Mouse (Mus musculus) 3134 (cell line): ENCODE measurements around the gene Gramd1b.

Experiments used
- DNase-seq: peaks from one replicate; pipeline ENCODE4 v3.0.0-alpha.2; 2011; ENCODE audit warnings: low spot score; ENCODE audit not compliant: insufficient read length; ENCODE audit errors: extremely low read depth

Gene Gramd1b

GRCm38 (mm10) chr9:40343053-40343652 is 188.0 kb downstream of the Gramd1b start:
- no peak for DNase-seq

DNA sequence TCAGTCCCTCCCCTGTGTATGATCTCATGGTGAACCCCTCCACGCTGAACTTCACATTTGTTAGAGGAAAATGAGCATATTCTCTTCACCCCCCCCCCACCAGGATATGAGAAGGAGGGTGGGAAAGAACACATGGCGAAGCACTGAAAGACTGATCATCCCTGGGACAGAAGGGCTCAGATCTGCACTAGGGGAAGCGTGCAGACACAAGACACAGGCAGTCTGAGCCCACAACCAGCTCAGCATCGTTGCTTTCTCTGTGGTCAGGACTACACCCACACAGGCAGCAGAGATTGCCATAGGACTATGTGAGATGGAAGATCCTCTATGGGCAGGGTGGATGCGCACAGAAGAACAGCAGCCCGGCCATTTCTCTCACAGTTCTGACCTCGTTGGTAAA is 189.1 kb downstream of the Gramd1b start:
- no peak for DNase-seq

DNA sequence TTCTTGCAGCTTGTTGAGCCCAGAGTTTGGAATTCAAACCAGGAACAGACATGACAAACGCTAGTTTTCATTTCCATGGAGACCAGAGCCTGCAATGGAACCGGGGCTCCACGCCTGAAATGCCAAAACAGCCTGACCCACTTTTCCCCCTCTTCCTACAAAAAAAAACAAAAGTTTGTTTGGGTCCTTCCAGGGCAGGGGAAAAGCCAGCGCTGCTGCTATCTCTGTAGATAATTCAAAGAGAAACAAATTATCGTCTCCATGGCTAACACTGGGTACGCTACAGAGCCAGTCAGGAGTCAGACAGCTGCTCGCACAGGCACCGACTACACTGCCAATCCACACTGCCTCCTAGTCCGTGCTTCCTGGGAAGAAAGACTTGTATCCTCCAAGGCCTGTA is 191.6 kb downstream of the Gramd1b start:
- DNase-seq = no peak

DNA sequence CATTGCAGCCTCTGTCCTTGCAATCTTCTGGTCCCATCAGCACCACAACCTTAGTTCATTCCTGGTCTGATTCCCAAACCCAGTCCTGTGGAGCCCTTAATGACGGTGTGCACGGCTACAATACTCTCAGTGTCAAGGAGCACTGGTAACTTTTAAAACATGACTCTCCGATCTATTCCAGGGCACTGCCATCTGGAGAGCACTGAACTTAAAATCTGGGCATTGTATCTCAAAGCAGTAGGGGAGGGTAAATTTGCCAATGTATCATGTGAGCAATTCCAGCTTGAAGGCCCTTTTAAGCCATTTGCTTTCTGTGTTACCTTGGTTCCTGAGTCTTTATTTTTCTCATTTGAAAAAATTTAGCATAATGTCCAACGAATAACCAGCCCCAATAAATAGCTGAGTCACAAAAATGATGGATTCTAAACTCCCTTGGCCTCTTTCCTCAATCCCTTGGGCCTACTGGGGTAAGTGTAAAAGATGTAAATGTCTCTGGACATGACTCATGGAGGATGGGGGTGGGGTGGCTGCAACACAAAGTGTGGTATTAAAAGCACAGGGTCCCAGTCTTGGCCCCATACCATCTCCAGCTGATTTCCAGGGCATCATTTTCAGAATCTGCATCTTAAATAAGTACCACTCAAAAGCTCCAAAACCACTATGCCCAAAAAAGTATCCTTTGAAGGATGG is 193.9 kb downstream of the Gramd1b start:
- DNase-seq = no peak

- no peak for DNase-seq
Measured at GRCm38 (mm10) chr9:40336701-40337100, 194.5 kb downstream of the Gramd1b start.

- no peak for DNase-seq
Measured at GRCm38 (mm10) chr9:40334617-40335016, 196.6 kb downstream of the Gramd1b start.

- DNase-seq = no peak
Measured at GRCm38 (mm10) chr9:40333649-40334396, 197.4 kb downstream of the Gramd1b start.

- no peak for DNase-seq
Measured at GRCm38 (mm10) chr9:40332731-40333648, 198.2 kb downstream of the Gramd1b start.

- no peak for DNase-seq
Measured at GRCm38 (mm10) chr9:40332326-40332725, 198.9 kb downstream of the Gramd1b start.

DNA sequence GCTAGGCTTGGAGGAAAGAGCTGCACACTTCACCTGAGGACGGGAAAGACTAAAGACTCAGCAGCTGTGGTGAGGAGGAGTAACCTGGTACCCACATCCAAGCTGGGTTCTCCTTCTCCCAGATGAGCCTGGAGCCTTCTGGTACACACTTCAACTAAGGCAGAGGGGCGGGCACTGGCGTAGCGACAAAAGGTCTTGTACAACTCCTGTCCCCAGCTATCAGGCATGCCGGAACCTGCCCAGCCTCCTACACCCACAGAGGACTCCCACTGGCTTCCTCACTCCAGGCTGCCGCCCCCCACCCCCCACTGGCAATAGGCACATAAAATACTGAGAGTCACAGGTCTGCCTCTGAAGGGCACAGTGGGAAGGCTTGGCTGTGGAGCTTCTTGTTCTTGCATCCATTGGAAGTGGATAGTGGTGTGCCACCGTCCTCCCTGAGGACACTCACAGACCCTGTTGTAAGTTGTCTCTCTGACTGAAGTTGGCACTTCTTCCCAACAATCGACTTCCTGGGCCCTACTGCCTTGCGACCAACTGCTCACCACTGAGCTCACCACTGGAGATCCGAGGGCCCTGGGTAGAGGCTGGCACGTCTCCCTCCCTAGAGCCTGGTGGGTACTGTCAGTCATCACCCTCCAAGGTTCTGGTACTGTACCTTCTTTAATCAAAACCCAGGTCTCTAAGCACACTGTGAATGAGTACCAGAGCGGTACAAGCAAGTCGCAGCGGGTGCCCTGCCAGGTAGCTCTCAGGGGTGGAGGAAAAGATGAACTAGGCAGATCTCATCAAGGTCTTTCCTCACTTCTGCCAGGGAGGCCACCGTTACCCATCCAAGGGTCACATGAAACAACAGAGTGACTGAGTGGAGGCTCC is 199.5 kb downstream of the Gramd1b start:
- DNase-seq = no peak

GRCm38 (mm10) chr9:40330609-40331382 is 200.4 kb downstream of the Gramd1b start:
- DNase-seq = peak; percentile 59

GRCm38 (mm10) chr9:40326260-40326915 is 204.8 kb downstream of the Gramd1b start:
- DNase-seq = no peak

GRCm38 (mm10) chr9:40324826-40325225 is 206.4 kb downstream of the Gramd1b start:
- no peak for DNase-seq

GRCm38 (mm10) chr9:40324232-40324792 is 206.9 kb downstream of the Gramd1b start:
- DNase-seq = no peak

DNA sequence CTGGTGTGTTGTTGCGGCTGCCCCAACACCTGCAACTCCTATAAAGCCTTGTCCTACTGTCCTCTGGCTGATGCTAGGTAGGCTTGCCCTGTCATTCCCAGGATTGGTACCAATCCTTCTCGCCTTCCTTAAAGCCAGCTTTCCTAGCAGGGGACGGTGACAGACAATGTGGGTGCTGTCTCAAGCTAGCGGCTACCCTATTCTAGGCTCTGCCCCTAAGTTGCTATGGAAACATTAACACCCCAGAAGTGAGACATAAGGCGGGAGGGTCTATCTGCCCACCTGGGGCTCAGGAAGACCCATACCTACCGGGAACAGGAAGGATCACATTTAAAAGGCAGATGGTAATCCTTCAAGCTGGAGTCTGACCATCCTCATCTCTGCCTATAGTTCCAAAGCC is 207.4 kb downstream of the Gramd1b start:
- no peak for DNase-seq

DNA sequence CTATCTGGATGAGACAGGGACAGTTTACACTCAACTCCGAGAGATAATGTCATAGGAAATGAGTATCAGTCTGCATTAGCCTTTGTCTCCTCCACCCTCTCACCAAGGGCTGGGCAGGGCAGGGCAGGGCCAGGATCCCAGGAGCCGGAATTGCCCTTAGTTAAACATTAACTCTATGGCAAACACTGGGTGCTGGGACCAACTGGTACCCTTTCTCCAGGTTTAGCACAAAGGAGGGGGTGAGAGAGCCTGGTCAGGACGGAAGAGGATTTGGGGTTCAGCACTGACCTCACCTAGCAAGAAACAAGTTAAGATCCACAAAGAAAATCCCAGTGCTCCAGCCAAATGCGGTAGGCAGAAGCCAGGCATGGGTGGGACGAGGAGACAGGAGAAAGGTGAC is 208.0 kb downstream of the Gramd1b start:
- no peak for DNase-seq

GRCm38 (mm10) chr9:40322372-40322771 is 208.8 kb downstream of the Gramd1b start:
- DNase-seq = no peak

- DNase-seq = no peak
Measured at GRCm38 (mm10) chr9:40321668-40322003, 209.5 kb downstream of the Gramd1b start.
